Mouse (Mus musculus): ENCODE data around the gene BC024978.

The BC024978 gene

GRCm38 (mm10) chr7:27258205-27258899, 62.8 kb downstream of the BC024978 start, which contains the start of gene Numbl:
Gene Numbl (plus strand): TSS chr7:27258433.
- peak; percentile 53 to 80 for DNase-seq (ENCODE audit: low read depth in 1 of 2, low spot score in 2 of 2)

GRCm38 (mm10) chr7:27259271-27259721, 63.7 kb downstream of the BC024978 start:
- DNase-seq (ENCODE audit: low read depth in 1 of 2, low spot score in 2 of 2) = no peak

- no peak for DNase-seq (ENCODE audit: low read depth in 1 of 2, low spot score in 2 of 2)
Observed at GRCm38 (mm10) chr7:27259771-27260170, 64.2 kb downstream of the BC024978 start.

Data from monocyte, adult 2 months (primary cell).